Mouse (Mus musculus) liver, adult (tissue): Measurements from ENCODE around the gene Apmap.

Experiments used
- GATA4 ChIP-seq: IDR thresholded peaks from 2 replicates; pipeline ENCODE4 v1.6.1; 2014; ENCODE audit warnings: mild to moderate bottlenecking, low read length; ENCODE audit not compliant: insufficient replicate concordance

Gene Apmap

GRCm38 (mm10) chr2:150576256-150576655 lies 32.1 kb downstream of the Apmap start:
- no peak for TF ChIP-seq GATA4

- TF ChIP-seq GATA4, result no peak
These were observed 35.9 kb downstream of the Apmap start for GRCm38 (mm10) chr2:150572463-150572862.

- TF ChIP-seq GATA4, result no peak
These were observed 37.6 kb downstream of the Apmap start for GRCm38 (mm10) chr2:150570761-150571160.

- no peak for TF ChIP-seq GATA4
These were observed 38.3 kb downstream of the Apmap start, which contains the start of gene Cst7 for GRCm38 (mm10) chr2:150569847-150570590. Gene Cst7, plus strand, starts transcription at chr2:150570415.

GRCm38 (mm10) chr2:150567051-150567450 lies 41.3 kb downstream of the Apmap start:
- TF ChIP-seq GATA4, result no peak

GRCm38 (mm10) chr2:150558568-150558967 lies 49.8 kb downstream of the Apmap start:
- TF ChIP-seq GATA4, result no peak
